Mouse (Mus musculus) bone marrow macrophage, adult 2 months (primary cell): Measurements from ENCODE around the gene Dock1.

Experiments used
- CTCF ChIP-seq: IDR thresholded peaks from 2 replicates; pipeline ENCODE4 v1.5.1; 2012; ENCODE audit warnings: low read depth, mild to moderate bottlenecking, low read length, moderate library complexity
- POLR2A ChIP-seq: IDR thresholded peaks from 2 replicates; pipeline ENCODE4 v1.6.1; 2012; ENCODE audit warnings: mild to moderate bottlenecking, low read depth, low read length, borderline replicate concordance

- no peak for TF ChIP-seq CTCF
- no peak for TF ChIP-seq POLR2A
These were observed 542.1 kb downstream of the Dock1 start for GRCm38 (mm10) chr7:135212505-135212904.
